Mouse (Mus musculus) heart, adult 2 months (tissue): ENCODE measurements around the gene Parvb.

Source experiments
- CTCF ChIP-seq: fragments of 200-600 bp; IDR thresholded peaks from 2 replicates; pipeline ENCODE4 v1.8.1; 2022; ENCODE audit warnings: antibody characterized with exemption, mild to moderate bottlenecking, moderate library complexity
- EP300 ChIP-seq: fragments of 200-500 bp; IDR thresholded peaks from 2 replicates; pipeline ENCODE4 v1.6.1; 2011; ENCODE audit warnings: low read depth, low read length, control low read depth; ENCODE audit not compliant: insufficient read depth

DNA sequence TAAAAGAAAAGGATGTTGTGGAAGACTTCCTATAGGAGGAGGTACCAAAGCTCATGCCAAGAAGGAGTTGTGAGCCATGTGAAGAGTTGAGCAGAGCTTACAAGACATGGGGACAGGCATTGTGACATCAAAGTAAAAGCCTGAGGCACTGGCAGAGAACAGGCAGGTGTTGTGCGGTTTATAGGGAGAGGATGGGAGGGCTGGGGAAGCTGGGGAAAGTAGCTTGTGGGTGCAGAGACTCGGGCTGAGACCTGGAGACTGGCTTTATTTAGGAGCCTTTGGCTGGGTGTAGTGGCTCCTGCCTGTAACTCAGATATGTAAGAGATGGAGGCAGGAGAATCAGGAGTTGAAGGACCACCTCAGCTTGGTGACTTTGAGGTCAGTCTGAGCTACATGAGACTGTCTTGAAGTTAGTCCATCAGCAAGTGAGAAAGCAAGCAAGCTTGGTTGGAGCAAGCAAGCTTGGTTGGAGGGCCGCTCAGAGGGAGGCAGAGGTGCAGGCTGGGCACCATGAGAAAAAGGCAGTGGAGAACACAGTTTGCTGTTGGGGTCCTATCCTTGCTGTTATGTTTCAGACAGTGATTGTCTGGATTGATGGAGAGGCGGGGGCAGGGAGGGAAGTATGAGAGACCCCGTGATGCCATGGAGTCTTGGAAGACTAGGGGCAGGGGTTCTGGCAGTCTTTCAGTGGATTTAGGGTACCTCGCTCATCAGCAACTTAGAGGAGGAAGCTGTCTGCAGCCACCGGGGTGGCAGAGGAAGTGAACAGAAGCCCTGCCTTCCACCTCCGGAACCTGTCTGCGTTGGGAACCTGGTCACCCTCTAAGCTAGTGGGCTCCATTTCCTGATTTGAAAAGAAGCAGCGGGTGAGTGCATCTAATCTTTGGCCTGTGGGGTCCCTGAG, 92.4 kb downstream of the Parvb start, which contains the start of gene Parvg:
- TF ChIP-seq EP300 (no peak), CTCF (no peak)
